Mouse (Mus musculus): ENCODE results near the gene Emc7.
"Not testable (repeated sequence)": the region's sequence is repeated elsewhere in the genome, so short reads cannot be mapped to it uniquely, and the experiment has no call there.

Emc7 gene

GRCm38 (mm10) chr2:112454862-112455564, at the start of gene Emc7:
Emc7 (plus strand) TSS chr2:112454997.
- in situ Hi-C loops (cut with MboI, MseI) = loop anchor here (5.0 kb wide), 2 partner anchors 83 to 188 kb away; partner anchors contain the start of genes Gm21985 and Slc12a6

GRCm38 (mm10) chr2:112407030-112407429, 47.8 kb upstream of the Emc7 start:
- in situ Hi-C loops (cut with MboI, MseI) = no loop called here

GRCm38 (mm10) chr2:112425308-112425707, 29.5 kb upstream of the Emc7 start:
- in situ Hi-C loops (cut with MboI, MseI) = no loop called here

GRCm38 (mm10) chr2:112428534-112428933, 26.3 kb upstream of the Emc7 start:
- in situ Hi-C loops (cut with MboI, MseI) = not testable (repeated sequence)

- in situ Hi-C loops (cut with MboI, MseI) = no loop called here
Measured at GRCm38 (mm10) chr2:112429665-112430064, 25.1 kb upstream of the Emc7 start.

GRCm38 (mm10) chr2:112430403-112430802, 24.4 kb upstream of the Emc7 start:
- in situ Hi-C loops (cut with MboI, MseI) = no loop called here

GRCm38 (mm10) chr2:112432523-112432922, 22.3 kb upstream of the Emc7 start:
- in situ Hi-C loops (cut with MboI, MseI) = no loop called here

- in situ Hi-C loops (cut with MboI, MseI) = no loop called here
Measured at GRCm38 (mm10) chr2:112433359-112433758, 21.4 kb upstream of the Emc7 start.

- in situ Hi-C loops (cut with MboI, MseI) = no loop called here
Measured at GRCm38 (mm10) chr2:112436292-112436691, 18.5 kb upstream of the Emc7 start.

- in situ Hi-C loops (cut with MboI, MseI) = no loop called here
Measured at GRCm38 (mm10) chr2:112437589-112437988, 17.2 kb upstream of the Emc7 start.

- in situ Hi-C loops (cut with MboI, MseI) = no loop called here
Measured at GRCm38 (mm10) chr2:112443491-112443890, 11.3 kb upstream of the Emc7 start.

GRCm38 (mm10) chr2:112445511-112445910, 9.3 kb upstream of the Emc7 start:
- in situ Hi-C loops (cut with MboI, MseI) = no loop called here

GRCm38 (mm10) chr2:112448046-112448445, 6.8 kb upstream of the Emc7 start:
- in situ Hi-C loops (cut with MboI, MseI) = not testable (repeated sequence)

- in situ Hi-C loops (cut with MboI, MseI) = no loop called here
Measured at GRCm38 (mm10) chr2:112448510-112449059, 6.2 kb upstream of the Emc7 start.

GRCm38 (mm10) chr2:112449597-112450296, 5.0 kb upstream of the Emc7 start:
- in situ Hi-C loops (cut with MboI, MseI) = loop anchor here (5.0 kb wide), 1 partner anchor 77 kb away; no protein-coding TSS in a partner anchor

- in situ Hi-C loops (cut with MboI, MseI) = loop anchor here (5.0 kb wide), 1 partner anchor 80 kb away; no protein-coding TSS in a partner anchor
Measured at GRCm38 (mm10) chr2:112452513-112452912, 2.3 kb upstream of the Emc7 start.

- in situ Hi-C loops (cut with MboI, MseI) = loop anchor here (5.0 kb wide), 1 partner anchor 82 kb away; no protein-coding TSS in a partner anchor
Measured at GRCm38 (mm10) chr2:112454125-112454861, 504 bp upstream of the Emc7 start.

GRCm38 (mm10) chr2:112460557-112460956, 5.8 kb downstream of the Emc7 start:
- in situ Hi-C loops (cut with MboI, MseI) = loop anchor here (10.0 kb wide), 1 partner anchor 1384 kb away; the partner anchor contains the start of gene Arhgap11a

GRCm38 (mm10) chr2:112469542-112469941, 14.7 kb downstream of the Emc7 start:
- in situ Hi-C loops (cut with MboI, MseI) = loop anchor here (10.0 kb wide), 1 partner anchor 1375 kb away; the partner anchor contains the start of gene Arhgap11a

- in situ Hi-C loops (cut with MboI, MseI) = no loop called here
Measured at GRCm38 (mm10) chr2:112470961-112471381, 16.2 kb downstream of the Emc7 start.

GRCm38 (mm10) chr2:112472076-112472475, 17.3 kb downstream of the Emc7 start:
- in situ Hi-C loops (cut with MboI, MseI) = no loop called here
